Mouse (Mus musculus): Measurements from ENCODE around the gene 1110032A03Rik.

1110032A03Rik gene

DNA sequence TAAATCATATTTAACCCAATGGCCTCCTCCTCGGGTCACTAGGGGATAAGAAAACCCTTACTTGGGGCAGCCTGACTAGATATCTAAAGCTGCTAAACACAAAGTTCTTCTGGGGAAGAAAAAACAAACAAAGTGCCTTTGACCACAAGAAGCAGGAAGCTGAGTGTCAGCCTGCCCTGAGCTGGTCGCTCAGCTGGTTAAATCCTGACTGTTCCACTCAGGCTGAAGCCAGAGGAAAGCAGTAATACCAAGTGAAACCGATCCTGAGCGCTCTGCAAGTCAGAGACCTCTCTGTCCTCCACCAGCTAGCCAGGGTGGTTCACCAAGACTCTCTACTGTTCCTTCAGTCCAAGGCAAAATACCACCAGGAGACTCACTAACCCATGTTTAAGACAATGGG lies 45.7 kb downstream of the 1110032A03Rik start:
- DNase-seq (ENCODE audit: low spot score): no peak

DNA sequence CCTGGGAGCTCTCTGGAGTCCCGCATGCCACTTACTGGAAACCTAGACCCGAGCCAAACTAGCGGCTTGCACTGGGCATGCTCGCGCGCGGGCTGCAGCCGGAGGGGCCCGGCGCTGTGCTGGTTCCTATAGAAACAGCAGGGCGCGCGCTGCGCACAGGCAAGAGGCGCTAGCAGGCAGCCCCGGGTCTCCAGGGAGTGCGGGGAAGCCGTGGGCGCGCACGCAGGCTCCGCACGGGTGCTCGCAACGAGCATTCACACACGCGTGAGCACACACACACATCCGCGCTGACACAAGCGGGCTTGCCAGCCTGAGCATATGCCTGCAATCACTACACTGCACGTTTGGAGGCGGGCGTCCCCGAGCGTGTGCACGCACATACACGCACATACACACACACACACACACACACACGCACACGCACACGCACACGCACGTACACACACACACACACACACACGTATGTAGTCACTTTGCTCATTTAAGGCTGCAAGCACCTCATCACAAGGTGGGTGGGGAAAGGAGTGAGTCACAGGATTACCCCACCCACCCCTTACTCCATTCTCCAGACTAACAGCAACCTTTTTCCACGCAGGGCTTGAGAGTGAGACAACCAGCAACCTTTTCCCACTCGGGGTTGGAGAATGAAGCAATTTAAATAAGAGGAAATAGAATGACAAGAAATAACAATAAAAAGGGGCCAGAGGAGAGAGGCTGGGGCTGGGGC lies 47.2 kb downstream of the 1110032A03Rik start:
- DNase-seq (ENCODE audit: low spot score): peak; percentile 34

DNA sequence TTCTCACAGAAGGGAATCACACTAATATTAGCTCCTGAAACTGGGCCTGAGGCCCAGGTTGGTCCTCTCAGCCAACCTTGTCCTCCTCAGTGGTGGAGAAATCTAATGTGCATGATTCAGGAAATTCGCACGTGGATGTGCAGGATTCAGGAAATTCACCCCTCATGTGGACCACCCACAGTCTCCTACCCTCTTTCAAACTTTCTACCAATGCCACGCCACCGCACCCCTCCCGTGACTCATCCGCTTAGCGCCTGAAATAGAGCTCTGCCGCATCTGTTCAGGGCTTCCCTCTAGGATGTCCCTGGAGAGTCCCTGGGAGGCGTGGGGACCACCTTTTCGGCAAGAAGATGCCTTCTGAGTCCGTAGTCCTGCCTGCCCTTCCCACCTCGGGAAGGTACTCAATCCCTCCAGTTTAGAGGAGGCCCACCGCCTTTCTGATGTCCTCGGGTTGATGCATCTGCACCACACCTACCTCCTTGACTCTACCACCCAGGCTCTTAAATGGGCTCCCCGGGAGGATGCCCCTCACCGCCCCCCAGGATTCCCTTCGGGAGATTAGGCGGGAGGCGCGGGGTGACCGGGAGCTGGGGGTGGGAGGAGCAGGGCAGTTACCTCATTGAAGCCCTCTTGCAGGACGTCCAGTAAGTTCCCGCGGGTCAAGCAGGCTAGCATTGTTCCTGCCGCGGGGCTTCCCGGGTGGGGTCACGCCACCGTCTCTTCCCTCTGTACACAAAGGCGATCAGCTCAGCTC lies 48.0 kb downstream of the 1110032A03Rik start:
- no peak for DNase-seq (ENCODE audit: low spot score)

DNA sequence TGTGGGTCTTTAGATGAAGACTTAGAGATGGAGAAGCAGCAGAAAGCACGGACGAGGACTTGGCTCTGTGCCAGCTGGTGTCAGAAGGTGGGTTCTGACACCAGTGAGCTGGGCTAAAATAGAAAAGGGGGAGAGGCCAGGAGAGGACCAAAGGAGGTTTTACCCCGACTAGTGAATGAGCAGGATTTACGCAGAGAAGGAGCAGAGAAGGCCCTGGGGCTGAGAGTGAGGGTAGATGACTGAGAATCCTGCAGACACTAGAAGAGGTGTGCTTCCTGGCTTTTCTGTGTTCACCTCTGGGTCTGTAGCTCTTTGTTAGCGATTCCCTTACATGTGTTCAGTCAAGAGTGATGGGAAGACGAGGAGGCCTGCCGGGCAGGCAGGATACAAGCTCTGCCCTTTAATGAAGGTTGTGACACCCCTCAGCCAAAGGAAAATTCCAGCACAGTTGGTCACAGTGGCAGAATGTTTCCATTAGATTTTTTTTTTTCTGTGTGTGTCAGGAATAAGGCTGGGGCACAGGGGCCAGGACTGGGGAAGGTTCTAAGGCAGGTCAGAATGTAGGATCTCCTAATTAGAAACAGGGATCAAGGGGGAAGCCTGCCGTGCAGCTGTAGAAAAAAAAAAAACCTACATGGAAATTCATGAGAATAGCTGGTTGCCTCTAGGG lies 49.3 kb downstream of the 1110032A03Rik start:
- no peak for DNase-seq (ENCODE audit: low spot score)

DNA sequence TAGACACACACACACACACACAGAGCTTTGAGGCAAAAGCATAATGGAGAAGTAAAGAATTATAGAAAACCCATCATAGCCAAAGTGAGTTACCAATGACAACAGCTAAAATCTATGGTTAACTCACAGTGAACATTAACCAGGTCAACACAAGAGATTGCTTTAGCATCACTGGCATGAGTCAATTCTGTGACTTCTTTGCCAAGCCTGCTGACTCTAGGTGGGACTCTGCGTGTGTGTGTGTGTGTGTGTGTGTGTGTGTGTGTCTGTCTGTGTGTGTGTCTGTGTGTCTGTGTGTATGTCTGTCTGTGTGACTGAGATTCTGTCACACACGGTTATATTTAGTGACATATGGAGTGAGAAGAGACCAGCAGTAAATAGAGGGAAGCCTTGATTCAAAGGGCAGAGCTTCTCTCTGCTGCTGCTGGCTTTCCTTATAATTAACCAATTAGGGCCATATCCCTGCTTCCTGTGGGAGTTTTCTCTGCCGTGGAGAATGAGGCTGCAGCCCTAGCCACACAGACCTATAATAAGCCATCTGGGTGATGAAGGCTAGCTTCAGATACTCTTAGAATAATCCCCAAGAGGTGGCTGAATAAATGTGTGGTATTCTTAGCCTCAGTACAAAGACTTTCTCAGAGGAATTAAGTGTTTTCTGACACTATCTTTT lies 50.5 kb downstream of the 1110032A03Rik start:
- no peak for DNase-seq (ENCODE audit: low spot score)

DNA sequence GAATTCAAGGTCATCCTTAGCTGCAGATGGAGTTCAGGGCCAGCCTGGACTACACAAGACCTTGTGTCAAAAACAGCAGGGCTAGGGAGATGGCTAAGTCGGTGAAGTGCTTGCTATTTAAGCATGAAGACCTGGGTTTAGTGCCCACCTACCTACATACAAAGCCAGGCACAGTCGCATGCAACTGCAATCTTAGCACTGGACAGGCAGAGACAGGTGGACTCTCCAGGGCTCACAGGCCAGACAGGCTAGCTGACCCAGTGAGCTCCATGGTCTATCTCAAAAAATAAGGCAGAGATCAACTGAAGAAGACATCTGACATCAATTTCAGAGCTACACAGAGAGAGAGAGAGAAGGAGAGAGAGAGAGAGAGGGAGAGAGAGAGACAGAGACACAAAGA lies 51.2 kb downstream of the 1110032A03Rik start:
- DNase-seq (ENCODE audit: low spot score): no peak

DNA sequence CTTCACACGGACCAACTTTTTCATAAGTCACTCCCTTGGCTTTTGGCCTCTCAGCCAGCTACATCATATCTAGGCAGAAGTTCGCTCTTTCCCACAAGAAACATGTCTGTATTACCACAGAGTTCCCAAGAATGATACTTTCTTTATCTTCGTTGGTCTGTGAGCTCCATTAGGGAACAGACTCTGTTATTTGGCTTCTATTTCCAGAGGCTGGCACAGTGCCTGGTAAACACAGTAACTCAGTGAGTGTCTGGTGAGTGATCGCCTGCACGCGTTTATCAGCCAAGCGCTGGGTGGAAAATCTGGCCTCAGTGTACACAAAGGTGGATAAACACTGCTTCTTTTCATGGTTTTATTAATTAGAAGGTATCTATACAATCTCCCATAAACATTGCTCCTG lies 51.9 kb downstream of the 1110032A03Rik start:
- peak; percentile 56 for DNase-seq (ENCODE audit: low spot score)

DNA sequence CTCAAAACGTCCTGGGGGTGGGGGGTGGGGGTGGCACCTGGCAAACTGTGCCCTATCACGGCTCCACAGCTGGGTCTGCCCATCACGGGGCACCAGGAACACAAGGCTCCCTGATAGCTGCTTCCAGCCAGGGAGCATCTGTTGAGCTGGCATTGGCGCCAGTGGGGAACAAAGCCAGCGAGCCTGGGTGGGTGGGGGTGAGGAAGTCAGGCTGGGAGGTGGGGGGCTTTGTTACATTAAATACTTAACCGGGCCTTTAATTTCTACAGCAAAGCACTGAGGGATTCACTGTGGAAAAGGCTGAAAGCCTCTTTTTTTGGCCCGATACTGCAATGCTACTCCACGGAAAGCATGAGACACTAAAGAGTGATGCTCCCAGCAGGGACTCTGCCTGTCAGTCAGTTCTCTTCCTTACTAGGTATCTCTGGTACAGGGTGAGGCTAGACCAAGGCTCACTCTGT lies 52.8 kb downstream of the 1110032A03Rik start:
- DNase-seq (ENCODE audit: low spot score): no peak

DNA sequence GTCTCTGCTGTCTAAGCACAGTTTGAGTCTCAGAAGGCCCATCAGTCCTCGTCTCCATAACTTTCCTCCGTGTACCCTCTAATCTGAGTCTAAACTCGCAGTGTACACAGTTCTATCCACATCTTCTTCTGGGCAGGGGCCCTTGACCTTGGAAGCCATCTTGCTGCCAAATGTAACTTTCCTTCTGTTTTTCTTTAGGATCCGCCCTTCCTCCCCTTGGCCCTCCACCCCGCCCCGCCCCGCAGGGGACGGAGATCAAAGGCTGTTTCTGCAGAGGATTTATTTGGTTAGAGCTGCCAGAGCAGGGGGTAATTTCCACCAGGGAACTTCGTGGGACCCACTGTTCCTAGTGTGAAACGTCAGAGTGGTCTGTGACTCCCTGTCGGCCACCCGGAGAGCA lies 54.3 kb downstream of the 1110032A03Rik start:
- no peak for DNase-seq (ENCODE audit: low spot score)

DNA sequence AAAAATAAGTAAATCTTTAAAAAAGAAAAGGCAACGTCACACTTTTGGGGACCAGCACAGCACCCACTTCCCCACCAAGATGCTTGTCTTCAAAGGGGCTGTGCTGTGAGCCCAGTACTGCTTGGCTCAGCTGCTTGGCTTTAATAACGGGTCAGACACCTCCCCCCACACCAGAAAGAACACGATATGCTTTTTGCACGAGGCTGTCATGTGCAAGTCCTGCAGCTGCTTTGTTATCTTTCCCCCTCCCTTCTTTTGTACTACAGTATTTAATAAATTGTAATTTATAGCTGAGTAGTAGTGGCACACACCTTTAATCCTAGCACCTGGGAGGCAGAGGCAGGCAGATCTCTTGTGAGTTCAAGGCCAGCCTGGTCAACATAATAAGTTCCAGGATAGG lies 56.4 kb downstream of the 1110032A03Rik start:
- no peak for DNase-seq (ENCODE audit: low spot score)

DNA sequence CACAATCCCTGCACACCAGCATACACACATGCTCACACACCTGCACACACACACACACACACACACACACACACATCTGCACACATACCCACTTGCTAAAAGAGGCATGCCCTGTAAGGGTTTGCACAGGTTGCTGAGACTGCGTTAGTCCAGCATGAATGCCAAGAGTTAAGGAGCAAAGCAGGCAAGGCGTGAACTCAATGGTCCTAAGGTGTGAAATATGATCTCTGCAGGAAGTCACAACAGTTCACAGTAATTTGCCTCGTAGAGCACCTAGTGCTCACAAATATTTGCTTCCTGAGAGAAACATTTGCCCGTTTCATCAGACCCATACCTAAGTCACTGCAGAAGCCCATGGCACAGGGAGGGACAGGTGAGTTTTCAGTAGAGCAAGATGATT lies 61.1 kb downstream of the 1110032A03Rik start:
- DNase-seq (ENCODE audit: low spot score): no peak
